In the genomic region with DNA sequence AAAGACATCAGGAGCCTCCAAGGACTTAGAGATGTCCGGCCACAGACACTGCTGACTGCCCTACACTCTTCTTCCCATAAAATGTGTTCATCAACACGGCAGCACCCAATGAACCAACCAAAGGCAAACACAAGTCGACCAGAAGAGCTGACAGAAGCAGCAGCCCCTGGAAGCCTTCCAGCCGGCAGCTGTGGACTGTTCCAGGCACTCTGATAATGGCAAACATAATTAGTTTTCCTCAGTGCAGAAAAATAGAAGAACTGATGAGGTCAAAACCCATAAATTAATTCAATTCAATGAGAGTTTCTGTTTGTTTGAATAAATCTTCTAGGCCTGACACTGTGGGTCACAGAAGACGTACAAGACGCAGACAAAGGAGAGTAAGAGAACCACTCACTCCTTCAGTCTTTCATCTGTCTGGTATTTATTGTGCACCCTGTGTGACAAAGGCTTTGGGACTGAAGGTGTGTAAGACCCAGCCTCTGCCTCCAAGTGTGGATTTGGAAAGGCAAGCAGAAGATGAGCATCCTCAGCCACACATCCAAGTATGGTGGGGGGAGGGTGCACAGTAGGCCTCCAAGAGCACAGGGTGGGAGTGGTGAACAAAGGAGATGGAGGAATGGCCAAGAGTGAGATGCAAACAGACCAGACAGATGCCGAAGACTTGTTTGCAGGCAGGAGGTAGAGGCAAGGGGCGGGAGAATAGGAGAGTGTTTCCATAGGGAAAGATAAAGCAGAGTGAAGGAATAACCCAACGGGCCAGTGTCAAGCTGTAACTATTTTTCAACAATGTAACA, we compare ENCODE assay signal across 8 mouse cellular contexts. TPM values are rescaled to one million over a fixed set of nuclear protein-coding genes. Genes with fewer than 3 reads are reported as not detected.
DNase-seq lines count a peak whose midpoint lies in the region; ATAC-seq and TF ChIP-seq lines count a peak whose summit lies in the region.
"Had no signal": no experiment of that assay in that cellular context is flagged by ENCODE, and none has a peak within 500 bp of the region (broad histone marks: within the 10 kb centered on the region; RNA-seq: fewer than 3 reads in every experiment).

No protein-coding gene starts in this region.

- H3K9ac ChIP-seq in lung, embryonic 14.5 days, result no peak overlapping the region
- H3K9ac ChIP-seq in forebrain, embryonic 16.5 days (replicated peaks; ENCODE audit: low read depth, low read length), result no peak overlapping the region
- H3K9ac ChIP-seq: liver, embryonic 15.5 days had no signal

- peaks cover 5% of the 10 kb centered on the region; the same call in 1 of the 2 replicates for H3K4me1 ChIP-seq in lung, embryonic 14.5 days (ENCODE audit: insufficient read depth)
- no peaks in the 10 kb centered on the region for H3K4me1 ChIP-seq in lung, adult 2 months (ENCODE audit: control insufficient read depth, insufficient read depth, low read length)
- peaks cover 9% of the 10 kb centered on the region; the same call in 1 of the 2 replicates for H3K4me1 ChIP-seq in forebrain, embryonic 16.5 days (replicated peaks; ENCODE audit: control insufficient read depth, insufficient read depth, low read length)
- H3K4me1 ChIP-seq: liver, embryonic 15.5 days had no signal

- H3K36me3 ChIP-seq in lung, embryonic 14.5 days (ENCODE audit: insufficient read depth), result no peaks in the 10 kb centered on the region
- H3K36me3 ChIP-seq in forebrain, embryonic 16.5 days (ENCODE audit: control insufficient read depth, insufficient read depth), result no peaks in the 10 kb centered on the region
- H3K36me3 ChIP-seq: liver, embryonic 15.5 days had no signal

- peak overlapping the region; percentile 12; the same call in 1 of the 2 replicates for H3K27ac ChIP-seq in lung, embryonic 14.5 days (ENCODE audit: low read depth)
- 0 out of 2 replicates have a peak overlapping the region, but pooled peaks have one; percentile 5 for H3K27ac ChIP-seq in forebrain, embryonic 16.5 days (ENCODE audit: low read length)
- H3K27ac ChIP-seq: liver, embryonic 15.5 days had no signal

- 23% methylated on average over 9 of the region's 9 CpGs for WGBS in lung, embryonic 14.5 days
- WGBS in lung, adult 2 months, result 55% methylated on average over 9 of the region's 9 CpGs
- WGBS in forebrain, embryonic 16.5 days, result 38% methylated on average over 9 of the region's 9 CpGs

- no peaks in the 10 kb centered on the region for H3K9me3 ChIP-seq in lung, embryonic 14.5 days (ENCODE audit: low read depth, low read length)
- no peaks in the 10 kb centered on the region for H3K9me3 ChIP-seq in forebrain, embryonic 16.5 days (ENCODE audit: control insufficient read depth, low read length)
- H3K9me3 ChIP-seq: liver, embryonic 15.5 days had no signal

- no peak overlapping the region for H3K4me2 ChIP-seq in lung, embryonic 14.5 days
- H3K4me2 ChIP-seq in forebrain, embryonic 16.5 days (ENCODE audit: low read length), result no peak overlapping the region
- H3K4me2 ChIP-seq: liver, embryonic 15.5 days had no signal

- TF ChIP-seq POLR2A in lung, adult 2 months (IDR thresholded peaks at IDR 0.05; ENCODE audit: borderline replicate concordance, extremely low read depth, low read depth, low read length), result no peak

- no peak for TF ChIP-seq CTCF in lung, embryonic 14.5 days (IDR thresholded peaks at IDR 0.05; ENCODE audit: low read depth)
- no peak for TF ChIP-seq CTCF in lung, adult 2 months (IDR thresholded peaks at IDR 0.05; ENCODE audit: insufficient read depth, low read length)

- H3K4me3 ChIP-seq in lung, embryonic 14.5 days (ENCODE audit: low read depth, low read length), result no peak overlapping the region
- H3K4me3 ChIP-seq in lung, adult 2 months (replicated peaks; ENCODE audit: extremely low read depth, low read depth, low read length), result no peak overlapping the region
- no peak overlapping the region for H3K4me3 ChIP-seq in forebrain, embryonic 16.5 days (replicated peaks; ENCODE audit: low read length)
- H3K4me3 ChIP-seq: liver, embryonic 15.5 days had no signal

- DNase-seq in lung, embryonic 14.5 days, result peak; percentile 96
- no peak for DNase-seq in lung, adult 2 months
- DNase-seq in kidney, postnatal 36 days, result peak; percentile 77 to 84
- peak; percentile 56 for DNase-seq in testis, postnatal 10 days (ENCODE audit: low spot score)
- DNase-seq in gastrocnemius, adult 18-20 months (ENCODE audit: low spot score), result no peak

- peak; percentile 90 for ATAC-seq in lung, embryonic 14.5 days (ENCODE audit: insufficient read depth)
- peak; percentile 54 for ATAC-seq in forebrain, embryonic 16.5 days
- ATAC-seq in inflammation-experienced regulatory T-cells, adult 6 months, result no peak

- no peaks in the 10 kb centered on the region for H3K27me3 ChIP-seq in lung, embryonic 14.5 days (ENCODE audit: insufficient read depth, low read length)
- H3K27me3 ChIP-seq in forebrain, embryonic 16.5 days (replicated peaks; ENCODE audit: control insufficient read depth, insufficient read depth, low read length), result no peaks in the 10 kb centered on the region
- H3K27me3 ChIP-seq: liver, embryonic 15.5 days had no signal

RNA-seq across cellular contexts. Expression of a gene that starts 25.5 kb away (rescaled TPM):
- polyA plus RNA-seq in lung, embryonic 14.5 days (2014; fragmentation: Nextera tagmentation; extraction: Ambion mirVana), result 0.07 and 0.39 TPM in 2 replicates
- polyA plus RNA-seq in lung, adult 2 months (2012; rRNA removed), result 0.23 and 0.26 TPM in 2 replicates
- polyA plus RNA-seq in forebrain, embryonic 16.5 days (2015; fragmentation: Nextera tagmentation; extraction: Ambion mirVana), result 6.4 and 6.7 TPM in 2 replicates
- under 1 TPM; 0.19 to 0.30 TPM for total RNA-seq in gastrocnemius, adult 18-20 months (2021)
- polyA plus RNA-seq in inflammation-experienced regulatory T-cells, adult 6 months (2017; shearing (Covaris generic)), result 10 to 100 TPM in 2 of 3 experiments, 1 to 10 TPM in 1; 1.3 to 14.6 (median 12.7) TPM

Comparison
In these comparisons a context has a peak if more than half of its experiments do, and no peak if none do; other contexts are left out.
1. DNase-seq: peak in lung, embryonic 14.5 days (single experiment), kidney, postnatal 36 days (2 of 2) and testis, postnatal 10 days (single experiment); none in lung, adult 2 months (single experiment) and gastrocnemius, adult 18-20 months (single experiment).